Mouse (Mus musculus): ENCODE data around the gene Acss2.

Acss2 gene

DNA sequence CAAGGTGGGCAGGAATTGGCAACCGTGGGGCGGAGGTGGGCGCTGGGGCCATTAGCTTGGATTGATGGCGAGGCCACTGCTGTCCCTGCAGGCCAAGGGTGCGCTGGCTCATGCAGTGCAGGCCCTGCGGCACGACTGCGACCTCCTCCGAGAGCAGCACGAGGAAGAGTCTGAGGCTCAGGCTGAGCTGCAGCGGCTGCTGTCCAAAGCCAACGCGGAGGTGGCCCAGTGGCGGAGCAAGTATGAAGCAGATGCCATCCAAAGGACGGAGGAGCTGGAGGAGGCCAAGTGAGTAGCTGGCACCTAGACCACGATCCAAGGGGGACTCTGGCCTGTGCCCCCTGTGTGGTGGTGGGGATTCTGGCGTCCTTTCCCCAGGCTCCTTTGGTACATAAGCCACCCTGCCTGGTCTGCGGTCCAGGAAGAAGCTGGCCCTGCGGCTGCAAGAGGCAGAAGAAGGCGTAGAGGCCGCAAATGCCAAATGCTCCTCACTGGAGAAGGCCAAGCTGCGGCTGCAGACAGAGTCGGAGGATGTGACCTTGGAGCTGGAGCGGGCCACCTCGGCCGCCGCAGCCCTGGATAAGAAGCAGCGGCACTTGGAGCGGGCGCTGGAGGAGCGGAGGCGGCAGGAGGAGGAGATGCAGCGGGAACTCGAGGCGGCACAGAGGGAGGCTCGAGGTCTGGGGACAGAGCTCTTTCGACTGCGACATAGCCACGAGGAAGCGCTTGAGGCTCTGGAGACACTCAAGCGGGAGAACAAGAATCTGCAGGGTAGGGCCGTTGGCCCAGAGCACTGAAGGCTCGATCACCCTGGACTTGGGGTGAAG, 113.1 kb downstream of the Acss2 start:
- DNase-seq, result no peak

DNA sequence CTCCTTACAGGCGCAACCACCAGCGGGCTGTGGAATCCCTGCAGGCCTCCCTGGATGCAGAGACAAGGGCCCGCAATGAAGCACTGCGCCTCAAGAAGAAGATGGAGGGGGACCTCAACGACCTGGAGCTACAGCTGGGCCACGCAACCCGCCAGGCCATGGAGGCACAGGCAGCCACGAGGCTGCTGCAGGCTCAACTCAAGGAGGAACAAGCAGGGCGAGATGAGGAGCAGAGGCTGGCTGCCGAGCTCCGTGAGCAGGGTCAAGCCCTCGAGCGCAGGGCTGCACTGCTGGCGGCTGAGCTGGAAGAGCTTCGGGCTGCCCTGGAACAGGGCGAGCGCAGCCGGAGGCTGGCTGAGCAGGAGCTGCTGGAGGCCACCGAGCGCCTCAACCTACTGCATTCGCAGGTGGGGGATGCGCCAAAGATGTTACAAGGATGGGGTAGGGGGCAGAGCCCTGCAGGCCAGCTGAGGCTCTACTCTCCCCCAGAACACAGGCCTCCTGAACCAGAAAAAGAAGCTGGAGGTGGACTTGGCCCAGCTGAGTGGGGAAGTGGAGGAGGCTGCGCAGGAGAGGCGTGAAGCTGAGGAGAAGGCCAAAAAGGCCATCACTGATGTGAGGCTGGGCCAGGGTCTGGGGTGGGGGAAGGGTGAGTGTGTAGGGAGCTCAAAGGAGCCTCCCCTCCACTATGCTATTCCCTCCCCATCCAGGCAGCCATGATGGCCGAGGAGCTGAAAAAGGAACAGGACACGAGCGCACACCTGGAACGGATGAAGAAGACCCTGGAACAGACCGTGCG, 114.6 kb downstream of the Acss2 start:
- DNase-seq, result no peak

DNA sequence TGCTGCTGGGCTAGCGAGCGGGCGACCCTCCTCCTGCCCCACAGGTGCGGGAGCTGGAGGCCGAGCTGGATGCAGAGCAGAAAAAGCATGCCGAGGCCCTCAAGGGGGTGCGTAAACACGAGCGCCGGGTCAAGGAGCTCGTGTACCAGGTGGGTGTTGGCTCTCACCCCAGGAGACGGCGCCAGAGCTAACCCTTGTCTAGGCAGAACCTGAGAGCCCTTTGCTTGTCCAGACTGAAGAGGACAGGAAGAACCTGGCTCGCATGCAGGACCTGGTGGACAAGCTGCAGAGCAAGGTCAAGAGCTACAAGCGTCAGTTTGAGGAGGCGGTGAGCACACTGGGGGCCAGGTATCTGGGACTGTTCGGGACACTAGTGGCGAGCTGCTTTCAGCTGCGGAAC, 115.4 kb downstream of the Acss2 start:
- DNase-seq, result no peak

DNA sequence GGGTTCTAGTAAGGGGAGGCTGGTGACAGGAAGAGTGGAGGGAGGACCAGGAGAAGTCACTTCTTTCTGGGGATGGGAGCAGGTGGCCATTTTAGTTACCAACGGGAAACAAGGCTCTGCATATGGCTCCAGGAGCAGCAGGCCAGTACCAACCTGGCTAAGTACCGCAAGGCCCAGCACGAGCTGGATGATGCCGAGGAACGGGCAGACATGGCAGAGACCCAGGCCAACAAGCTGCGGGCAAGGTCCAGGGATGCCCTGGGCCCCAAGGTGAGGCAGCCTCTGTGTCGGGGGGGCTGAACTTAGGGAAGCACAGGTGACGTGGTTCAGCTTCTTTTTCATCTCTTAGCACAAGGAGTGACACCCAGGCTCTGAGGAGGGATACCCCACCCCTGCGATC, 116.0 kb downstream of the Acss2 start:
- no peak for DNase-seq

DNA sequence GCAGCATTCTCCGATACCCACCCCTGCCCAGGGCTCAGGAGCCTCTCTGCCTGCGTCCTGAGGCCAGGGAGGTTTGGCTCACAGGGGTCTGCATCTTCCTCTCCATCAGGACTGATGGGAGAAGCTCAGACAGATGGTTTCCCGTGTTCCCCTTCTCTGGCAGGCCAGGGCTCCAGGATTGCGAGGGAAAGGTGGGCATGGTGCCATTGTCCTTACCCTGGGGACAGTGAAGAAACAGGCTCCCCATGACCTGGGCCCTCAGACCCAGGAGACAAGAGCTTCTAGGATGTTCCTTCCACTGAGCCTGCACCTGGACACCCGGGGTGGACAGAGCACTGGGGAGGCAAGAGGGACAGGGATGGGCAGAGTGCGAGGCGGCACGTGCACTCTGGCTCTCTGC, 116.8 kb downstream of the Acss2 start:
- DNase-seq, result no peak
